Mouse (Mus musculus) bone marrow macrophage, adult 2 months (primary cell): ENCODE data around the gene Ager. TPM values are rescaled to one million over a fixed set of nuclear protein-coding genes. Genes with fewer than 3 reads are reported as not detected.

Experiments used
- H3K27ac ChIP-seq: 2 replicates; pipeline ENCODE4 v1.5.1; 2012; ENCODE audit warnings: low read depth, low read length; ENCODE audit not compliant: insufficient read depth
- H3K4me1 ChIP-seq: 2 replicates; pipeline ENCODE4 v1.6.1; 2012; ENCODE audit warnings: low read length; ENCODE audit not compliant: control insufficient read depth, insufficient read depth
- H3K4me3 ChIP-seq: 2 replicates; pipeline ENCODE4 v1.5.1; 2012; ENCODE audit warnings: mild to moderate bottlenecking, low read length, moderate library complexity; ENCODE audit not compliant: insufficient read depth
- CTCF ChIP-seq: IDR thresholded peaks from 2 replicates; pipeline ENCODE4 v1.5.1; 2012; ENCODE audit warnings: low read depth, mild to moderate bottlenecking, low read length, moderate library complexity
- POLR2A ChIP-seq: IDR thresholded peaks from 2 replicates; pipeline ENCODE4 v1.6.1; 2012; ENCODE audit warnings: mild to moderate bottlenecking, low read depth, low read length, borderline replicate concordance
- polyA plus RNA-seq: library from polyadenylated mRNA; stranded (reverse); fragments of >200 nt; gene quantifications from 2 replicates; pipeline ENCODE4 v1.2.4, GENCODE M21; 2012; ENCODE audit not compliant: missing spikeins, insufficient read depth, insufficient read length

The Ager gene
- polyA plus RNA-seq = 1.3 and 2.2 TPM in 2 replicates

DNA sequence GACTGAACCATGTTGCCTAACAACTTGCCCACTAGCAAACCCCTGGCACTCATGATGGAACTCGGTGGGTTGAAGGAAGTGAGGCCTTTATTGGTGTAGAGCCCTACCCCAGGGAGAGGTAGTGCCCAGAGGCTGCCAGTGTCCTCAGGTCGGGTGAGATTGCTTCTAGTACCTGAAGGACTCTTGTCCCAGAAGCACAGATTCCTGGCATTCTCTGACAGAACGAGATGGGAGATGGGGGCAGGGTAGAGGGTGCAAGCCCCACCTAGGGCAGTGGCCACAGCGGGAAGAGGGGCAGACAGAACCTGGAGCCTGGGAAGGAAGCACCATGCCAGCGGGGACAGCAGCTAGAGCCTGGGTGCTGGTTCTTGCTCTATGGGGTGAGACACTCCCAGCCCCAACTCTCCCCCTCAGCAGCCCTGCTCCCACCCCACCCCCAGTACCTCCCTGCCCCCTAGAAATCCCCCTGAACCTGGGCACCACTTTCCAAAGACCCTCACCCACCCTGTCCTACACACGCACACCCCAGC lies at the start of gene Ager:
Gene Ager, plus strand, starts transcription at position 297 of the 530 bp plus-strand sequence.
- H3K4me1 ChIP-seq = peaks cover 1% of the 10 kb centered on the region; the same call in 1 of the 2 replicates
- TF ChIP-seq CTCF = no peak
- TF ChIP-seq POLR2A = no peak

GRCm38 (mm10) chr17:34549156-34549555 lies 48.5 kb upstream of the Ager start:
- Histone ChIP-seq H3K4me3 (no peak overlapping the region), H3K4me1 (no peaks in the 10 kb centered on the region), H3K27ac (no peak overlapping the region)
- no peak for TF ChIP-seq POLR2A
- TF ChIP-seq CTCF = no peak

More for the DNA sequence above, at the start of gene Ager:
- Histone ChIP-seq H3K27ac (no peak within 1 kb of the TSS), H3K4me3 (no peak within 1 kb of the TSS)

- Histone ChIP-seq H3K27ac (no peak overlapping the region), H3K4me1 (no peaks in the 10 kb centered on the region), H3K4me3 (no peak overlapping the region)
- no peak for TF ChIP-seq POLR2A
- no peak for TF ChIP-seq CTCF
Observed at GRCm38 (mm10) chr17:34549843-34550242, 47.8 kb upstream of the Ager start.

- Histone ChIP-seq H3K27ac (no peak overlapping the region), H3K4me1 (peaks cover 17% of the 10 kb centered on the region), H3K4me3 (no peak overlapping the region)
- TF ChIP-seq CTCF (peak; percentile 72), POLR2A (no peak)
Observed at GRCm38 (mm10) chr17:34555483-34555882, 42.2 kb upstream of the Ager start.

DNA sequence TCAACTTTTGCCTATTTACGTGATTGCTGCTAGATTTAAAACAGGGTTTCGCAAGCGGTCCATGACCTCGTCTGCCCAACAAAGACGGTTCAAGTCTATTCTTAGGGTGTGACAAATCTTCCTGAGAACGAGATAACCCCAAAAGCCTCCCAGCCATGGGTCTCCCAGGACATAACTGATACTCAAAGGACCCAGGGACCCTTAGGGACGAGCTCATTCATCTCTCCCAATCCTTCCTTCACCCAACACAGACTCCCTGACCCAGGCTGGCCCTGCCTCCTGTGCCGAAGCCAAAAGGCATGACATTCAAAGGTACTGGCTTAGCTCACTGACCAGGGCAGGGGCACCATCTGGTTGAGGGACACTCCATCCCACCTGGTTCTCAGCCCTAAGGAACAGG lies 41.3 kb upstream of the Ager start:
- peaks cover 18% of the 10 kb centered on the region for H3K4me1 ChIP-seq
- peak overlapping the region; percentile 9; the same call in 1 of the 2 replicates for H3K27ac ChIP-seq
- no peak for TF ChIP-seq POLR2A
- no peak for TF ChIP-seq CTCF
- H3K4me3 ChIP-seq = no peak overlapping the region

- Histone ChIP-seq H3K4me3 (no peak overlapping the region), H3K27ac (no peak overlapping the region), H3K4me1 (peaks cover 24% of the 10 kb centered on the region)
- TF ChIP-seq POLR2A (no peak), CTCF (no peak)
Observed at GRCm38 (mm10) chr17:34557411-34557810, 40.3 kb upstream of the Ager start.

- Histone ChIP-seq H3K27ac (no peak overlapping the region), H3K4me3 (no peak overlapping the region), H3K4me1 (peaks cover 25% of the 10 kb centered on the region)
- no peak for TF ChIP-seq POLR2A
- TF ChIP-seq CTCF = no peak
Observed at GRCm38 (mm10) chr17:34559116-34559515, 38.5 kb upstream of the Ager start.

GRCm38 (mm10) chr17:34559895-34560294 lies 37.8 kb upstream of the Ager start:
- H3K4me1 ChIP-seq = peaks cover 27% of the 10 kb centered on the region
- H3K4me3 ChIP-seq = no peak overlapping the region
- H3K27ac ChIP-seq = no peak overlapping the region
- TF ChIP-seq POLR2A (no peak), CTCF (no peak)

DNA sequence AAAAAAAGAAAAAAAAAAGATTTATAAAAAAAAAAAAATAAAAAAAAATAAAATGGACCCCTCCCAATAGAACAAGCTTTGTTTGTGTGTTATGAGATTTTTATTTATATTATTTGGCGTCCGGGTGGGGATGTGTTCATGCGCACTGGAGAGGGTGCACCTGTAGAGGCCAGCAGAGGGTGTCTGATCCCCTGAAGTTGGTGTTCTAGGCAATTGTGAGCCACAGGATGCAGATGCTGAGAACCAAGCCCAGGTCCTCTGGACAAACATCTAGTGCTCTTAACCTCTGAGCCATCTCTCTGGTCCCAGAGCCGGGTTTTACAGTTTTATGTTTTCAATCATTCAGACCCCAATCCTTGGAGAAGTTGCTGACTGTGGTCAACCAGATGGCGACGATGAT lies 37.2 kb upstream of the Ager start:
- Histone ChIP-seq H3K27ac (no peak overlapping the region), H3K4me1 (peaks cover 27% of the 10 kb centered on the region), H3K4me3 (no peak overlapping the region)
- TF ChIP-seq CTCF = no peak
- no peak for TF ChIP-seq POLR2A

DNA sequence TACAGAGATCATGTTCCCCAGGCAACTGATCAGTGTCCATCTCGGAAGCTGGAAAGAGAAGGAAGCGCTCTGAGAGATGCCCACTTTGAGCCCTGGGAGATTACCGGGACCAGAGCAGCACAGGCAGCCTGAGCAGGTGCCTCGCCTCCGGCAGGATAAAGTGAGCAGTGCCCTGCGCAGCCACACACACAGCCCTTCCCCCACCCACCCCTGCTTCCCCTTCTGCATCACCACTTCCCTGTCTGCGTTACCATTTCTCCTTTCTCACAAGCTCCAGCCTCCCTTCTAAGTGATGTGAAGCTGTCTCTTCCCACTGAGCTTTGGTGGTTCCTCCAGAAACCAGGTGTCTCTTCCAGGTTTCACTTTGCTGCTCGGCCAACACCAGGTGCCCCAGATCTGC lies 36.5 kb upstream of the Ager start:
- Histone ChIP-seq H3K4me3 (no peak overlapping the region), H3K27ac (no peak overlapping the region; the same call in 1 of the 2 replicates), H3K4me1 (peaks cover 22% of the 10 kb centered on the region)
- TF ChIP-seq CTCF (no peak), POLR2A (no peak)

DNA sequence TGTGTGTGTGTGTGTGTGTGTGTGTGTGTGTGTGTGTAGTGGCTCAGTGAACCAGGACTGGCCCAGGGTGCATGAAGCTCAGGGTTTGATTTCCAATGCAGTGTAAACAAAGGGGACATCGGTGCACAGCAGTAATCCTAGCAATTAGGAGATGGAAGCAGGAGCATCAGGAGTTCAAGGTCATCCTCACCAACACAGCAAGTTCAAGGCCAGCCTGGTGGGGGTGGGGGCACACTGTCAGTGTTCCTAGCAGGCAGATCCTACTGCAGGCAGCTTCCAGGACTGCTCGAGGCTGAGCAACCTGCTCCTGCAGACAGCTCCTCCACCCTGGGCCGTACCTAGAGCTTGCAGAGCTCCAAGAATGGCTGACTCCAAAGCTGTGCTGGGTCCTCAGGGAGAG lies 35.1 kb upstream of the Ager start:
- Histone ChIP-seq H3K4me3 (no peak overlapping the region), H3K27ac (no peak overlapping the region), H3K4me1 (peaks cover 11% of the 10 kb centered on the region)
- TF ChIP-seq CTCF (no peak), POLR2A (no peak)

- no peak overlapping the region for H3K27ac ChIP-seq
- TF ChIP-seq CTCF (no peak), POLR2A (no peak)
- H3K4me3 ChIP-seq = no peak overlapping the region
- peaks cover 11% of the 10 kb centered on the region for H3K4me1 ChIP-seq
Observed at GRCm38 (mm10) chr17:34563354-34563753, 34.3 kb upstream of the Ager start.
